In genomic region chr2:46199341-46199740, GRCm38 (mm10) we compare ENCODE assay signal across 27 mouse cellular contexts.
"Had no signal": no experiment of that assay in that cellular context is flagged by ENCODE, and none has a peak within 500 bp of the region (broad histone marks: within the 10 kb centered on the region; RNA-seq: fewer than 3 reads in every experiment).

No protein-coding gene starts in this region.

- H3K36me3 ChIP-seq: heart, embryonic 10.5 days; heart, embryonic 12.5 days; hindbrain, embryonic 10.5 days; hindbrain, embryonic 12.5 days; intestine, embryonic 15.5 days; limb, embryonic 13.5 days; limb, embryonic 15.5 days; liver, embryonic 12.5 days had no signal

- H3K4me1 ChIP-seq: heart, embryonic 10.5 days; heart, embryonic 12.5 days; hindbrain, embryonic 10.5 days; hindbrain, embryonic 12.5 days; intestine, embryonic 15.5 days; limb, embryonic 13.5 days; limb, embryonic 15.5 days; liver, embryonic 12.5 days had no signal

- H3K9ac ChIP-seq: heart, embryonic 12.5 days; hindbrain, embryonic 12.5 days; hindbrain, embryonic 14.5 days; intestine, embryonic 15.5 days; limb, embryonic 13.5 days; limb, embryonic 15.5 days; liver, embryonic 12.5 days; liver, embryonic 14.5 days had no signal

- ATAC-seq: hindbrain, embryonic 16.5 days; inflammation-experienced regulatory T-cells, adult 6 months; intestine, embryonic 15.5 days; intestine, postnatal 0 days; liver, embryonic 12.5 days had no signal

- H3K27me3 ChIP-seq: heart, embryonic 12.5 days; hindbrain, embryonic 12.5 days; intestine, embryonic 15.5 days; limb, embryonic 13.5 days; limb, embryonic 15.5 days; liver, embryonic 12.5 days had no signal

- H3K4me2 ChIP-seq: heart, embryonic 12.5 days; hindbrain, embryonic 12.5 days; hindbrain, embryonic 14.5 days; intestine, embryonic 15.5 days; limb, embryonic 13.5 days; limb, embryonic 15.5 days; liver, embryonic 12.5 days had no signal

- H3K27ac ChIP-seq: gastrocnemius, adult 2 months; heart, embryonic 10.5 days; hindbrain, embryonic 10.5 days; hindbrain, embryonic 12.5 days; hindbrain, embryonic 14.5 days; intestine, embryonic 15.5 days; kidney, postnatal 0 days; limb, embryonic 13.5 days; limb, embryonic 15.5 days; liver, embryonic 12.5 days; liver, embryonic 14.5 days had no signal

- H3K4me3 ChIP-seq: gastrocnemius, adult 2 months; heart, embryonic 10.5 days; heart, embryonic 12.5 days; hindbrain, embryonic 10.5 days; hindbrain, embryonic 12.5 days; intestine, embryonic 15.5 days; limb, embryonic 13.5 days; limb, embryonic 15.5 days; liver, embryonic 12.5 days had no signal

- H3K9me3 ChIP-seq: heart, embryonic 10.5 days; heart, embryonic 12.5 days; hindbrain, embryonic 10.5 days; hindbrain, embryonic 12.5 days; intestine, embryonic 15.5 days; limb, embryonic 13.5 days; limb, embryonic 15.5 days; liver, embryonic 12.5 days had no signal

- DNase-seq: gastrocnemius, adult 2 months; gastrocnemius, postnatal 10 days; gastrocnemius, postnatal 25 days; heart, adult 18-20 months; heart, postnatal 10 days; heart, postnatal 4 days; kidney, adult 18-20 months; kidney, adult 8-10 months; kidney, postnatal 14 days; kidney, postnatal 36 days; layer of hippocampus, adult 9-11 months; layer of hippocampus, postnatal 36 days; left cerebral cortex, postnatal 4 days had no signal
